Mouse (Mus musculus) olfactory bulb, adult 2 months (tissue): ENCODE measurements around the gene Resp18. TPM values are rescaled to one million over a fixed set of nuclear protein-coding genes. Genes with fewer than 3 reads are reported as not detected.

Experiments used
- H3K27ac ChIP-seq: fragments of 200-500 bp; 2 replicates; pipeline ENCODE4 v1.5.1; 2012; ENCODE audit warnings: low read depth, low read length; ENCODE audit not compliant: insufficient read depth
- H3K4me1 ChIP-seq: fragments of 200-500 bp; 2 replicates; pipeline ENCODE4 v1.6.1; 2012; ENCODE audit warnings: low read length; ENCODE audit not compliant: control insufficient read depth, insufficient read depth
- H3K4me3 ChIP-seq: fragments of 200-500 bp; 2 replicates; pipeline ENCODE4 v1.5.1; 2012; ENCODE audit warnings: mild to moderate bottlenecking, low read depth, low read length, moderate library complexity; ENCODE audit not compliant: insufficient read depth
- CTCF ChIP-seq: fragments of 200-500 bp; IDR thresholded peaks from 2 replicates; pipeline ENCODE4 v1.5.1; 2012; ENCODE audit warnings: low read depth, mild to moderate bottlenecking, low read length, moderate library complexity; ENCODE audit not compliant: insufficient read depth
- POLR2A ChIP-seq: fragments of 200-500 bp; IDR thresholded peaks from 2 replicates; pipeline ENCODE4 v1.6.1; 2012; ENCODE audit warnings: mild to moderate bottlenecking, low read depth, low read length, moderate library complexity; ENCODE audit not compliant: insufficient read depth
- WGBS: fragments of 180-500 bp; shearing (Covaris S2); methylation state at CpG from one replicate; pipeline ENCODE4 v1.1.7; 2018; 5-methylcytosine and 5-hydroxymethylcytosine counted together
- polyA plus RNA-seq: library from polyadenylated mRNA; stranded (reverse); fragments of >200 nt; gene quantifications from 2 replicates; pipeline ENCODE4 v1.2.4, GENCODE M21; 2012; ENCODE audit warnings: low replicate concordance; ENCODE audit not compliant: missing spikeins, insufficient read depth, insufficient read length

Resp18 gene
- polyA plus RNA-seq, 1 experiment = not detected

GRCm38 (mm10) chr1:75230335-75230994 lies 47.8 kb downstream of the Resp18 start:
- H3K4me1 ChIP-seq = peaks cover 4% of the 10 kb centered on the region
- no peak overlapping the region for H3K4me3 ChIP-seq
- TF ChIP-seq CTCF (no peak), POLR2A (no peak)
- no peak overlapping the region for H3K27ac ChIP-seq
- 68% methylated on average over 7 of the region's 7 CpGs for WGBS

- 66% methylated on average over 4 of the region's 4 CpGs for WGBS
- H3K27ac ChIP-seq = no peak overlapping the region
- TF ChIP-seq POLR2A (no peak), CTCF (no peak)
These were observed 49.1 kb downstream of the Resp18 start for GRCm38 (mm10) chr1:75229158-75229557.

GRCm38 (mm10) chr1:75227653-75228052 lies 50.6 kb downstream of the Resp18 start:
- no peak overlapping the region for H3K27ac ChIP-seq
- no peak for TF ChIP-seq CTCF
- TF ChIP-seq POLR2A = no peak
- H3K4me3 ChIP-seq = no peak overlapping the region
- H3K4me1 ChIP-seq = peaks cover 4% of the 10 kb centered on the region; the same call in 1 of the 2 replicates
- WGBS = 51% methylated on average over 1 of the region's 1 CpGs

More at GRCm38 (mm10) chr1:75229158-75229557, 49.1 kb downstream of the Resp18 start:
- Histone ChIP-seq H3K4me3 (no peak overlapping the region), H3K4me1 (peaks cover 4% of the 10 kb centered on the region; the same call in 1 of the 2 replicates)

GRCm38 (mm10) chr1:75226138-75226537 lies 52.1 kb downstream of the Resp18 start:
- no peak overlapping the region for H3K27ac ChIP-seq
- TF ChIP-seq POLR2A = no peak
- TF ChIP-seq CTCF = no peak
- H3K4me1 ChIP-seq = peaks cover 4% of the 10 kb centered on the region; the same call in 1 of the 2 replicates
- H3K4me3 ChIP-seq = no peak overlapping the region
- WGBS = 69% methylated on average over 2 of the region's 2 CpGs

- no peak for TF ChIP-seq CTCF
- no peak for TF ChIP-seq POLR2A
- no peak overlapping the region for H3K27ac ChIP-seq
- no peak overlapping the region for H3K4me3 ChIP-seq
- 40% methylated on average over 3 of the region's 3 CpGs for WGBS
- H3K4me1 ChIP-seq = peaks cover 4% of the 10 kb centered on the region; the same call in 1 of the 2 replicates
These were observed 52.7 kb downstream of the Resp18 start for GRCm38 (mm10) chr1:75225473-75225872.

GRCm38 (mm10) chr1:75223532-75223931 lies 54.7 kb downstream of the Resp18 start:
- no peak overlapping the region for H3K4me3 ChIP-seq
- H3K4me1 ChIP-seq = peaks cover 9% of the 10 kb centered on the region
- H3K27ac ChIP-seq = no peak overlapping the region
- WGBS = 70% methylated on average over 6 of the region's 6 CpGs
- no peak for TF ChIP-seq CTCF
- TF ChIP-seq POLR2A = no peak

- no peak overlapping the region for H3K4me3 ChIP-seq
- TF ChIP-seq POLR2A (no peak), CTCF (no peak)
- no peak overlapping the region for H3K27ac ChIP-seq
- peaks cover 14% of the 10 kb centered on the region for H3K4me1 ChIP-seq
- 81% methylated on average over 6 of the region's 6 CpGs for WGBS
These were observed 55.3 kb downstream of the Resp18 start for GRCm38 (mm10) chr1:75222926-75223325.

Other genes starting within 250 kb of the Resp18 start
- not detected in 2 replicates for gene Nhej1, start 153.2 kb downstream of the Resp18 start, polyA plus RNA-seq
- not detected in 2 replicates for gene Slc23a3, start 144.5 kb downstream of the Resp18 start, polyA plus RNA-seq
- 190 TPM in 1 of 2 replicates, not detected in the other for gene Cnppd1, start 135.7 kb downstream of the Resp18 start, polyA plus RNA-seq
- not detected in 2 replicates for gene Retreg2, start 135.6 kb downstream of the Resp18 start, polyA plus RNA-seq
- not detected in 2 replicates for gene Zfand2b, start 109.8 kb downstream of the Resp18 start, polyA plus RNA-seq
- gene Abcb6, start 98.0 kb downstream of the Resp18 start, polyA plus RNA-seq = not detected in 2 replicates
- gene Ankzf1, start 86.3 kb downstream of the Resp18 start, polyA plus RNA-seq = not detected in 2 replicates
- not detected in 2 replicates for gene Atg9a, start 86.2 kb downstream of the Resp18 start, polyA plus RNA-seq
- not detected in 2 replicates for gene Glb1l, start 67.6 kb downstream of the Resp18 start, polyA plus RNA-seq
- not detected in 2 replicates for gene Stk16, start 67.6 kb downstream of the Resp18 start, polyA plus RNA-seq
- not detected in 2 replicates for gene Tuba4a, start 58.5 kb downstream of the Resp18 start, polyA plus RNA-seq
- gene A630095N17Rik, start 46.3 kb downstream of the Resp18 start, polyA plus RNA-seq = not detected in 2 replicates
- gene Dnajb2, start 42.0 kb downstream of the Resp18 start, polyA plus RNA-seq = not detected in 2 replicates
- gene Ptprn, start 13.9 kb downstream of the Resp18 start, polyA plus RNA-seq = not detected in 2 replicates
- gene Dnpep, start 39.6 kb upstream of the Resp18 start, polyA plus RNA-seq = not detected in 2 replicates
- not detected in 2 replicates for gene Des, start 81.9 kb upstream of the Resp18 start, polyA plus RNA-seq
- not detected in 2 replicates for gene Speg, start 96.9 kb upstream of the Resp18 start, polyA plus RNA-seq
- gene Gmppa, start 157.5 kb upstream of the Resp18 start, polyA plus RNA-seq = not detected in 2 replicates
- not detected in 2 replicates for gene Asic4, start 172.0 kb upstream of the Resp18 start, polyA plus RNA-seq
- gene Chpf, start 200.9 kb upstream of the Resp18 start, polyA plus RNA-seq = not detected in 2 replicates
- not detected in 2 replicates for gene Tmem198, start 201.1 kb upstream of the Resp18 start, polyA plus RNA-seq
- not detected in 2 replicates for gene Obsl1, start 228.0 kb upstream of the Resp18 start, polyA plus RNA-seq
- not detected in 2 replicates for gene Inha, start 228.7 kb upstream of the Resp18 start, polyA plus RNA-seq
- gene Stk11ip, start 243.1 kb upstream of the Resp18 start, polyA plus RNA-seq = not detected in 2 replicates